Mouse (Mus musculus): ENCODE measurements around the gene Atg2a.
"Not testable (repeated sequence)": the region's sequence is repeated elsewhere in the genome, so short reads cannot be mapped to it uniquely, and the experiment has no call there.

Atg2a gene

DNA sequence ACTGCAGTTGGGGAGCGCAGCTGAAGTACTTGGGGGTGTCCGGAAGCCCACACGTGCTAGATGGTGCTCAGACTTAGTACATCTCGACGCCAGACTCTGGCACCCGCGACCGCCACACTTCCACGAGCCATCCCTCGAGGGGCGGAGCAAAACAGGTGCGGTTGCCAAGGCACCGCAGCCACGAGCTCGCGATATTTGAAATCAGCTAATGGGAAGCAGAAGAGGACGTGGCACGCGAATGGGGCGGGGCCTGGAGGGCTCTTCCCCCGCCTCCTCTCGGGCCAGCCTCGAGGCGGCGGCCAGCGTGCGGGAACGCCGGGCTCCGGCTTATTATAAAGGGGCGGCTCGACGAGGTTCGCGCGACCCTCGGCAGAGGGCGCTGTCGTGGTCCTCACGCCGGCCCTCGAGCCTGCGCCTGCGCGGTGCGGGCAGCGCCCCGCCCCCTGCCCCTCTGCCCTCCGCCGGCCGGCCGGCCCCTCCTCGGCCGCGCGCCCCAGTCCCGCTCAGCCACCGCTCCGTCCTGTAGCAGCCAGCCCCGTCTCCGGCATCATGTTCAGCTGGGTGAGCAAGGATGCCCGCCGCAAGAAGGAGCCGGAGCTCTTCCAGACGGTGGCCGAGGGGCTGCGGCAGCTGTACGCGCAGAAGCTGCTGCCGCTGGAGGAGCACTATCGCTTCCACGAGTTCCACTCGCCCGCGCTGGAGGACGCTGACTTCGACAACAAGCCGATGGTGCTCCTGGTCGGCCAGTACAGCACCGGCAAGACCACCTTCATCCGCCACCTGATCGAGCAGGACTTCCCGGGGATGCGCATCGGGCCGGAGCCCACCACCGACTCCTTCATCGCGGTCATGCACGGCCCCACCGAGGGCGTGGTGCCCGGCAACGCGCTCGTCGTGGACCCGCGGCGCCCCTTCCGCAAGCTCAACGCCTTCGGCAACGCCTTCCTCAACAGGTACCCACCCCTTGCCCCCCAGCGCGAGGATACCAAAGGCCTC is 35.3 kb downstream of the Atg2a start, which contains the start of gene Ehd1:
Ehd1 (plus strand) TSS at position 300 of the 996 bp plus-strand sequence.
- DNase-seq (ENCODE audit: low read depth, low spot score) = peak; percentile 99

DNA sequence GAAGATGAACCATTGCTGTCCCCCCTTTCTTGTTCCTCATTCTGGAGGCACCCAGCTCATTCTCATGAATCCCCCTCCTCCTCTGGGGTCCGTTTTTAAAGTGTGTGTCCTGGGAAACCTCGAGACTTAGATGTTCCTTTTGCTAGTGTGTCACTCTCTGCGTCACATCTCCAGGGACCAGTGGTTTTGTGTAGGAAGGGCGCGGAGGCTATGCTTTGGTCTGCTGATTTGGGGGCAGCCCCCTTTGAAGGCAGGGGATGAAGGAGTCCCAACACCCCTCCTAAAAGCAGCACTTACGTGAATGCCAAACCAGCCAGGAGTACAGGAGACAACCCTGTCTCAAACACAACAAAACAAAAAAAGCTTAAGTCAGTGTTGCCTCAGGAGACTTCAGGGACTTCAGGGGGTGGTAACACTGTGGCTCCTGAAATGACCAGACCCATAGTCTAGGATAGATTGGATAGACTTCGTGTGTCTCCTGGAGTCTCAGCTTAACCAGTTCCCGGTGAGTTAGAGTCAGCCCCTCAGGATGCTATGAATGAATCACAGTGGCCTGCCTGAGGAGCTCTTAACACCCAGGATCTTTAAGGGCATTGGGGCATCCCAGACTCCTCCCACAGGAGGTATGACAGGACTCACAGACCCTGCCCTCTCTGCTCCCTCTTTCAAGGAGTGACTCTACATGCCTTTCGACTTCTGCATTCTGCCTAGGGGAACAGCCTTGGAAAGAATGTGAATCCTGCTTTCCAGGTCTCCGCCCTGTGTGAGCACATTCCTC is 36.4 kb downstream of the Atg2a start:
- DNase-seq (ENCODE audit: low read depth, low spot score) = peak; percentile 70

DNA sequence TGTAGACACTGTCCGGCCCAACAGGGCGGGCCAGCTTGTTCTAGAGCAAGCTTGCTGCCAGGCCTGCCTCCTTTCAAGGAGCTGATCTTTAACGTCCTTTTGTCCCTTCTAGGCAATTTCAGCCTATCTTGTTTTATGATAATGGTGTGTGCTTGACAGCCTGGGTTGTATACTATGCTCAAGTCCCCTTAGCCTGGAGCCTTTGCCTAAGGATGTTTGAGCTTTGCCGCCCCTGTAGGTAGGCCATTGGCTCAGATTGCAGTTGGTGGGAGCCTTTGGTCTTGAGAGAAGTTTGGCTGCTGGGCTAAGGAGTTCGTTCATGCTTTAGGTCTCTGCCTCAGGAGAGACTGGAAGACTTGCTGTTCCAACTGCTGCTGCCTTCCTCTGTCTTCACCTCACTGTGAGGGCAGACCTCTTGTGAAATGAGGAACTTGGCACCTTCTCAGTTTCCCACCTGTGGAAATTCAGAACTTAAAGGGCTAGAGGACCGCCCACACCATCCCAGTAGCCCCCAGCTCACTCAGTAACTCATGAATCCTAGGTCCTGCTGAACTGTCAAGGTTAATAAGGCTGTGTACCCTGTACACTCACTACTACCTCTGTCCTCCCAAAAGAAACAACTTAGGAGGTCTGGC is 37.1 kb downstream of the Atg2a start:
- DNase-seq (ENCODE audit: low read depth, low spot score) = peak; percentile 53

DNA sequence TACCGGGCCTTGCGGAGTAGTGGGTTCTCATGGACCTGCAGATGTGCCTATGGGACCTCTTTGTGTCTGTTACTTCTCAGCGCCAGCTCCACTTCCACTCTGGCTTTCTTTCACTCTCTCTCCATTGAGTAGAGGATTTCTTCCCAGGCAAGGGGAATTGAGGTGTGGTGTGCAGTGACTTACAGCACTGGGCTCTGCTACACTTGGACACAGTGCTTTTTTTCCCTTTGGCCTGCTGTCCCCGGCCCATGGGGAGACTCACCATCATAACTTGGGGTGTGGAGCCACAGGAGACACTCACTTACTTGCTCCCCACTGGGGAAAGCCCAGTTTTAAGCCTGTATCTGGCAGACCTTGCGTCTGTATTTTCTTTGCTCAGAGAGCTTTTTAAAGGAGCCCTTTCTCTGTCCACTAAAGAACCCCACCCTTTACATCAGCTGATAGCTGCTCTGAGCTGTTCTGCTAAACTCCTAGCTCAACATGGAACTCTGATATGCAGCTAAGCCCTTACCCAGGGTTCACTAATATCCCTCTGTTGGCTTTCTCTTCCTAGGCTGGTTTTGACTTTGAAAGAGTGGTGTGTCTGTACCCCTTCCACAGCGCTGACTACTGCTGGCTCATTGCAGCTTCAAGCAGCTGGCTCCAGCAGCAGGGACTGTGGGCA is 38.1 kb downstream of the Atg2a start:
- no peak for DNase-seq (ENCODE audit: low read depth, low spot score)

DNA sequence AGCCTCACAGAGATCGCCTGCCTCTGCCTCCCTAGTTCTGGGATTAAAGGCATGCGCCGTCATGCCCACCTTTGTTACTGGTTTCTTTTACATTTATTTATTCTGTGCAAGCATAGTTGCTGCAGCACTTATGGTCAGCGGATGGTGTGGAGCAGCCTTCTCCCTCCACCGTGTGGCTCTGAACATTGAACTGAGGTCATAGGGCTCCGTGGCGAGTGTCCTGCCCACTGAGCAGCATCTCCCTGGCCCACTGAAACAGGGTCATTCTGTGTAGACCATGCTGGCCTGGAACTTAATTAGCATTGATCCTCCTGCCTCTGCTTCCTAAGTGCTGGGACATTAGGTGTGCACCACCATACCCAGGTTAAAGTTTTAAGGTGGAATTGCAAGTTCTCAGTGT is 39.1 kb downstream of the Atg2a start:
- DNase-seq (ENCODE audit: low read depth, low spot score) = no peak

DNA sequence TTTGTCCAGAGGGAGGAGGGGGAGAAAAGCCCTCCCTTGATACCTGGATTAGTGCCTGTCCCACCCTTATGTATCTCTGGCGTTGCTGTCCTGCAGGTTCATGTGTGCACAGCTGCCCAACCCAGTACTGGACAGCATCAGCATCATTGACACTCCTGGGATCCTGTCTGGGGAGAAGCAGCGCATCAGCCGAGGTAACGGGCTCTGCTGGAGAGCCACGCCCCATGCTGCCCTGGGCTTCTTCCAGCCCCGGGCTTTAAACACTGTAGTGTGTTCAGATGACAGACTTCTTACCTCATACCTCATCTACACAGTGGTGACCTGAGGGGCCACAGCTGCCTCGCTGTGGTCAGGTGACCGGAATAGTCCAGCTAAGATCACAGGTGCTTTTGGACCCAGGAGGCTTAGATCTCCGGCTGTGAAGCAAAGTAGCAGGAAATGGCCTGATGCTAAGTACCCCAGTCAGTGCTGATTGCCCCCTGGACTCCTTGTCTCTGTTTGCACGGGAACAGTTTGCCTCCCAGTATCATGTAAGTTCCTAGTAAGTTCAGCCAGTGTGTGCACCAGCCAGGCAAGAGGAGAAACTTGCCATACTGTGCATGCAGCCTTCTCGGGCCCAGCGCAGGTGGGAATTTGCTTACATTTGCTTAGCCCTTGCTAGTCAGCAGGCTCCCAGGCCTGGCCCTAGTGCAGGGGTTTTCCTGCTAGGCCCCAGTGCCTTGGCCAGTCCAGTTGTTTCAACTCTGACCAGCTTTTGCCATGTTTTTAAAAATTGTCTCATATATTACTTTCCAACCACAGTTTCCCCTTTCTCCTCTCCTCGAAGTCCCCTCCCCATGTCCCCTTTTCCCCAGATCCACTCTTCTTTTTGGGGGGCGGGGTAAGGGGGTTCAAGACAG is 39.9 kb downstream of the Atg2a start:
- peak; percentile 82 for DNase-seq (ENCODE audit: low read depth, low spot score)

DNA sequence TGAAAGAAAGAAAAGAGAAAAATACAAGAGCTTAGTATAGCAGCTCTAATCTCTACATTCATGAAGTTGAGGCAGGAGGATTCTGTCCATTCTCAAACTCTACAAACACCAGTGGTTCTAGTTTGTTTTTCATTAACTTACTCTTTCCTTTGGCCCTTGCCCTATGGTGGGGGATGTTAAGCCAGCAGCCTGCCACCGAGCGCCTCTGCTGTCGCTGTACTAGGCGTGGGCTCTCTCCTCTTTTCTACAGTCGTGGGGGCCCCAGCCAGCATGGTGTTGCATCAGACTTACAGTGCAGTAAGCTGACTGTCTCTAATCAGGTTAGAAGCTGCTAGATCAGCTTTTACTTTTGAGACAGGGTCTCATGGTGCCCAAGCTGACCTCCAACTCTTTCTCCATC is 41.5 kb downstream of the Atg2a start:
- DNase-seq (ENCODE audit: low read depth, low spot score) = no peak

DNA sequence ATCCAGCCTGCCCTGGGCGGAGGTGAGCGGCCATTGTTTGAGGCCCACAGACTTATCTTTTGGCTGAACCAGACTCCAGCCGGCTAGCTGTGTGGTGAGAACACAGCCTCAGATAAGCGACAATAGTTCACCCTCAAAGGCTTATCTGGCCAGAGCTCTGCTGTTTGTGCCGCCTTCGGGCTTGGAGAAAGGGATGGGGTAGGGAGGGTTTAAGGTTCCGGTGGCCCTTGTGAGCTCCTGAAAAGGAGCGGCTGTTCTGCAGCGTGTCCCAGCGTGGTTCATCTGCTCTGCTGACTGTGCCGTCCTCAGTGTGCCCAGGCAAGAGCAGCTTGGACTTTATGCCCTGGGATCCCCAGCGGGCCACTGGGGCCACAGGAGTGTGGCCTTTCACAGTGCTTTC is 43.0 kb downstream of the Atg2a start:
- no peak for DNase-seq (ENCODE audit: low read depth, low spot score)

DNA sequence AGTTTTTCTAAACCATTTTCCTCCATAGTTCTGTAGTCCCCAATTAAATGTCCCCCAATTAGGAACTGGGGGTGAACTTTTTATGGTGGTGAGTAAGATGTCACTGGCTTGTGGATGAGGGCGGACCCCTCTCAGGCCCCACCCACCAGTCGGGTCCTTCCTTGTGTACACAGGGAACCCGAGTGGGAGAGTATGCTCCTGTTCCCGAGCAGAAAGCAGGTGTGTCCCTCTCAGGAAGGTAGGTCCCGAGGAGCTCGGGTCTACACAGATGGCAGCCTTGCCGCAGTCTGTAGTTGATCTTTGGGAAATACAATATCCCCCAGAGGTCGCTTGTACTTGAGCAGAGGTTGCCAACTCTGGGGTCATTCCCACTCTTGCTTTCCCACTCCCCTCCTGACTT is 43.8 kb downstream of the Atg2a start:
- no peak for DNase-seq (ENCODE audit: low read depth, low spot score)

DNA sequence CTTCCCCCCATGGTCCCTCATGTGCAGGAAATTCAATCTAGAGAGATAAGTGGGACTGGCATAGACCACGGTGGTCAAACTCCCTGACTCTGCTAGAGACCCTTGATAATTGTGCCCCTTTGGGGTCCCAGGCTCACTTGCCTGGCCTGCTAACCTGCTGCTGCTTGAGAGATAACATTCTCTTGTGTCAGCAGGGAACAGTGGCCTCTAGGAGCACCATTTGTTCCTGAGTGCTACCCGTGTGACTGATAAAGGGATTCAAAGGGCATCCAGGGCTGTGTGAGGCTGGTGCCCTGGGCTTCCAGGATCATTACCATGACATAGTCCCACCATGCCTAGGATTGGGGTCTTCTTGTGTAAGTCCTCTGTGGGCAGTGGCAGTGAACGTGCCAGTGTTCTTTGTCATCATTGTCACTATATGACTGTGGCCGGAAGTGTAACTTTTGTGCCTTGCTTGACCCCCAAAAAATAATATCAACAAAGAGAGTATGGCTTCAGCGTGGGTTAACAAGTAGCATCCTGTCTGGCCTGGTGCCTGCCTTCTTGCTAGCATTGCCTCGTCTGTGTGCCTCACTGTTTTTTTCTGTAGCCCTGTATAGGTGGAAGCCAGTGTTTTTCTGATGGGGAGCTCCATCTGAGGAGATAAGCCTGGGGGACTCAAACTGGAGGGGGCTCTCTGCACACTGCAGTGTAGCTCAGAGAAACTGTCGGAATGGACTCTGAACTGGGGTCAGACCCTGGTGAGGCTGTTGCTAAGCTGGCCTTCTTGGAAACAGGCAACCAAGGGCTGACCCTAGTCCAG is 44.4 kb downstream of the Atg2a start:
- DNase-seq (ENCODE audit: low read depth, low spot score) = no peak

DNA sequence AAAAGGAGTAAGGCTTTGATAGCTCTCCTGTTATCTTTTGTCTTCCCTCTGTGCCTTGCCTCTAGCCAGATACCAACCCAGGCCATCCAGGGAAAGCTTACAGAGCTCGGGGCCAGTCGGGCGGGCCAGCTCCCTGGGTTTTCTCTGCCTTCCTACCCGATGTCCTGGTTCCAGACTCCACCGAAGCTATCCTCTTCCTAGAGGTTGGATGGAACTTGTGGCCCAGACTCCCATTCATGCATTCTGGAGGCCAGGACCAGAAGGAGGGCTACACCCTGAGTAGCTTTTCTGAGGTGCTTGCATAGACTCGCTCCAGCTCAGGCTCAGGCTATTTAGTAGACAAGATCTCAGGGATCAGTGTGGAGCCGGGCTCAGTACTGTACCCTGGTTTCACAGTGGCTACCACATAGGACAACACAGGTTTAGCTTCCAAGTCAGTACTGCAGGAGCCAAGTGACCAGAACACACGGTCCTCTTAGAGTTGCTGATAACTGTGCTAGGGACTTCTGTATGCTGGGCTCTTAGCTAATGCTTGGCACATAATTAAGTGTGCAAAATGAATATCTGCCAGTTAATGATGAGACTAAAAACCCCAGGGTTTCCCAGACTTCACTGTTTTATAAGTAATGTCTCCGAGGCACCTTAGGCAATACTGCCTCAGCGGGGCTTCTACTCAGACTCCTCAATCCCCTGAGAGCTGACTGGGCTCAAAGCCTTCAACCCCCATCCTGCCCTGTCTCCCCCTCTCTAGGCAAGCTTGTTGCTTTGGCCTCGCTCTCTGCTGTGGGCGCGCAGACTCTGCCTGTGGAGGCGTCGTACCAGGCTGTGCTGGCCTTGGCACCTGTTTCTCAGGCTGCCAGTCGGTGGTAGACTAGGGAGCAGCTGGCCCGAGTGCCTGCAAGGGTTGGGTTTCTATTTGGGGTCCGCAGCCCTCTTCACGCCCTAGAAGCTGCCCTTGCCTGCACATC is 45.2 kb downstream of the Atg2a start:
- no peak for DNase-seq (ENCODE audit: low read depth, low spot score)

DNA sequence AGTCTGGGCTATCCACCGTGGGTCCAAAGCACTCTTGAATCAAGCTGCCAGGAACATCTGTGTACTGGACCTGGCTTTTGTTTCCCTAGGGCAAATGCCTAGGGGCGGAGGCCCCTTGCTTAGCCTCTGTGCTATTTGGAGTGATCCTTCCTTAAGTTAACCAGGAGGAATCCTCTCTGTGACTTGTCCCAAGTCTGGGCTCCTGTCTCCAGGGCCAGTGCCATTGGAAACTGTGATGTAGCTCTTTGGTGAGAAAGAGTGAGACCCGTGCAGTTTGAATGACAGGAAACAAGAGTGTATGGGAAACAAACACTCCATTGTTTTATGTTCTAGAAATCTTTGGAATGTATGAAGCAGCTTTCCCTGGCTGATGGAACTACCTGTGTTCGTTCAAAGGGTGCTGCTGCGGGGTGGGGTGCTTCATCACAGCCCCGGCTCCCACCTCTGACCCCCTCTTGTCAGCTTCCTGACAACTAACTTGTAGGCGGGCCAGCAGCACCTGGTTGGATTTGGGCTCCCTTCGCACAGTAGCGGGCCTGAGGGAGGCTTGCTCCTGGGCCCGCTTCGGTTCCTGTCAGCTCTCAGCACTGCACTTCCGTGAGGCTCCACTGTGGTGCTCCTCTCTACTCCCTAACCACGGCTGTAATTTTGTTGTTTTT is 46.9 kb downstream of the Atg2a start:
- DNase-seq (ENCODE audit: low read depth, low spot score) = no peak

DNA sequence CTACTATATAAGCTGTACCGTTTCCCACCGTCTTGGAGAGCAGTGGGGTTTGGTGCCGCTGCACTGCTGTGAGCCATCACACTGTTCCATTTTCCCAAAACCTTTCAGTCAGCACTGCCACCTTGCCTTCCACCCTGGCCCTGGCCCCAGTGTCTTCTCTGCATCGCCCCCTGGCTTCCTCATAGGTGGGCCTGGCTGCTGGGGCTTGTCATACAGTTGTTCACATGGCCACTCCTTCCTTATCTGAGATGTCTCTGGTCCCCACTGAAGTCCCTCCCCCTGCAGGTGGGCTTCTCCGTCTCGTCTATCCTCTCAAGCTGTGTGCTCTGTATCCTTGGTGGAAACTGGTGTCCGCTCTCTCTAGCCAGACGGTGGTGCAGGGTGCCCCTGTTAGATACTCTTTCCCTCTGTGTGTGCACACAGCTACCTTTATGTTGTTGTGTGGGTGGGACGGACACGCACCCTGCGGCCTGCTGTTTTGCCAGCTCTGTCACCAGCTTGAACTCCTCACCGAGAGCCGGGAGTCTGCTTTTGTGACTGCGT is 48.3 kb downstream of the Atg2a start:
- DNase-seq (ENCODE audit: low read depth, low spot score) = no peak

DNA sequence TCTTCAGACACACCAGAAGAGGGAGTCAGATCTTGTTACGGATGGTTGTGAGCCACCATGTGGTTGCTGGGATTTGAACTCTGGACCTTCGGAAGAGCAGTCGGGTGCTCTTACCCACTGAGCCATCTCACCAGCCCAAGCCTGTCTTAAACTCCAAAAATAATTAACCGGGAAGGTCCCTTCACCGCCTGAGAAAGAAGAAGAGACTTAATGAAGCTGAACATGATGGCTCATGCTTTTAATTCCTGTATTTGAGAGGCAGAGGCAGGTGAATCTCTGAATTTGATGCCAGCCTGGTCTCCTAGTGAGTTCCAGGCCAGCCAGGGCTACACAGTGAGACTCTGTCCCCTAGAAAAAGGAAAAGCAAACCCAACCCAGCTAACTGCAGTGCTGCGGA is 49.2 kb downstream of the Atg2a start:
- not testable (repeated sequence) for DNase-seq (ENCODE audit: low read depth, low spot score)

DNA sequence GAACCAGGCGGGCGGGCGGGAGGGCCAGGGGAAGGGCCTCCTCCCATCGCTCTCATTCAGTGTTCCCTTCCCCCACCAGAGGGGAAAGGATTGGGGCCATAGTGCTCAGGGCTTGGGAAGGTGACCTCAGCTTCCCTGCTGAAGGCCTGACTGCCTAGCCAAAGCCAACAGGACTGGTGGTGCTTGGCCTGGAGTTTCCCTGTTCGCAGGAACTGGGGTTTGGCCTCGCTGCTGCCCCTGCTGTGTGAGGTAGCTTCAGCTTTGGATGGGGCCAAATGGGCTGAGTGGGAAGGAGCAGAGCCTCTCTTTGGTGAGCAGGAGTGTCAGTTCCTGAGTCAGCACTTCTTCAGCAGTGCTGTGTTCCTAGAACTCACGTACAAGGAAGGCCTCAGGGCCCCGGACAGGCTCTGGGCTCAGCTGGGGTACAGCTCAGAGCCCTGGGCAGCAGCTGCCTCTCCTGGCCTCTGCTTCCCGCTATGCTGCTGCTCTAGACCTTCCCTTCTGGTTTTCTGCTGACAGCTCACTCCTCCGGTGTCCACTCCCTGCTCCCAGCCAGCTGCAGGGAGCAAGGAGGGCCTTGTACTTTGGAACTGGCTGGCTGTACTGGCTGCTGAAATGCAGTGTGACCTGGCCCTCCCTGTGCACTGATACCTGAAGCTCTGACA is 49.8 kb downstream of the Atg2a start:
- no peak for DNase-seq (ENCODE audit: low read depth, low spot score)

DNA sequence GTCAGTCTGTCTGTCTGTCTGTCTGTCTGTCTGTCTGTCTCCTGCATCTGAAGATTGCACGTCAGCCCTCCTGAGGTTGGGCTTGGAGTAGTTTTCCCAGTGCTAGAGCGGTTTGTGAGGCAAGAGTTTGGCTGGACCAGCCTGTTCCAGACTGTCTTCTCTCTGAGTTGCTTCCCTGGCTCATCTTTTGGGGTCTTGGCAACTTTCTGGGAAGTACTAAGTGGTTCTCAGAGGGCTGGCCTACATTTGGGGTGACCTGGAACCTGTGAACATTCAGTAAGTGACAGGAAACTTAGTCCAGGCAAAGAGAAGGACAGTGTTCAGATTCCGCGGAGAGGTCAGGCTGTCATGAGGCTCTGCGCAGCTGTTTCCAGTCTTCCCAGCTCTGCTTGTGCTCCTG is 50.8 kb downstream of the Atg2a start:
- DNase-seq (ENCODE audit: low read depth, low spot score) = no peak

DNA sequence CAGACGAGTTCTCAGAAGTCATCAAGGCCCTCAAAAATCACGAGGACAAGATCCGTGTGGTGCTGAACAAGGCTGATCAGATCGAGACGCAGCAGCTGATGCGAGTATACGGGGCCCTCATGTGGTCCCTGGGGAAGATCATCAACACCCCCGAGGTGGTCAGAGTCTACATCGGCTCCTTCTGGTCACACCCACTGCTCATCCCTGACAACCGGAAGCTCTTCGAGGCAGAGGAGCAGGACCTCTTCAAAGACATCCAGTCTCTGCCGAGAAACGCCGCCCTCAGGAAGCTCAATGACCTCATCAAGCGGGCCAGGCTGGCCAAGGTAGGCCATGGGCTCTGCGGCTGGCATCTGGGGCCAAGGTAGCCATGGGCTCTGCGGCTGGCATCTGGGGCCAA is 52.8 kb downstream of the Atg2a start:
- no peak for DNase-seq (ENCODE audit: low read depth, low spot score)
